Mouse (Mus musculus) retina, adult 2 months (tissue): ENCODE measurements around the gene Wdr18.
A peak's percentile ranks its signal among the peaks of the same experiment; 100 is the strongest.
"Not testable (repeated sequence)": the region's sequence is repeated elsewhere in the genome, so short reads cannot be mapped to it uniquely, and the experiment has no call there.

ENCODE experiments used
- DNase-seq: peaks from one replicate; pipeline ENCODE4 v3.0.0-alpha.2; 2012; ENCODE audit warnings: low read depth, low spot score

The Wdr18 gene

DNA sequence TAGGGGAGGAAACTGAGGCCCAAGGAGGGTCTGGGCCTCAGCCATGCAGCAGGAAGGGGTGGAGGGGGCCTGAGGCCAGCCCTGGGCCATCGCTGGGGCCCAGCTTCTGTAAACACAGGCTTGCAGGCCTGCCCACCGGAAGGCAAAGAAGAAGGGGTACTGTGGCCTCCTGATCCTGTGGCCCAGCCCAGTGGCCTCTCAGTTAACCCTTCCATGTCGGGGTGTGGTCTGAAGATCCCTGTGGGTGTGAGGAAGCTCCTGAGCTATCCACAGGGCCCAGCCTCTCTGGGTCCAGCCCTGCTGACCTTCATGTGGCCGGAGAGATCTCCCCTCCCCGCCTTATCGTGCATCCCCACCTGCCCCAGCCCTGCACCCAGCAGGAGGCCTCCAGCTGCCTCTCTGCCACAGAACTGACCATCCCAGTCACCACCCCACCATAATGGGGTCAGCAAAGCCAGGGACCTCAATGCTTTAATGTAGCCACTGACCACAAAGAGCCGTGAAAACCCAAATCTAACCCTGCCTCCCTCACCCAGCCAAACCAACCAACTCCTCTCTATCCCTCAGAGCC, 13.1 kb upstream of the Wdr18 start:
- no peak for DNase-seq

GRCm38 (mm10) chr10:79947502-79947901, 12.4 kb upstream of the Wdr18 start:
- no peak for DNase-seq

DNA sequence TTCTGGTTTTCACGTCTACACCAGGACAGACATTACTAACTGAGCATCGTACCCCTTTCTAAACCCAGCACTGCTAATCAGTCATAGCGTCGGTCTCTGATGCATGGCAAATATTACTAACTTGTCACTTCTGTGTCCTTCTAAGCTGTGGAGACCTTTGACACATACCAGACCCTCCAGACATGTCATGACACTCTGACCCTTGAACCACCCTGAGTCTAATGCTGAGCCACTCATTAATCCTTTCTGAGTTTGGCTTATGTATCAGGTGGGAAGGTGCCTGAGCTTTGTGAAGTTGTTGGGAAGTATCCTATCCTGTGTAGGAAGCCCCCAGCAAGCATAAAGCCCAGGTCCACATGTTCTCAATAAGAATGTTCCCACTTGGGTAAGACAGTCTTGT, 10.1 kb upstream of the Wdr18 start:
- no peak for DNase-seq

DNA sequence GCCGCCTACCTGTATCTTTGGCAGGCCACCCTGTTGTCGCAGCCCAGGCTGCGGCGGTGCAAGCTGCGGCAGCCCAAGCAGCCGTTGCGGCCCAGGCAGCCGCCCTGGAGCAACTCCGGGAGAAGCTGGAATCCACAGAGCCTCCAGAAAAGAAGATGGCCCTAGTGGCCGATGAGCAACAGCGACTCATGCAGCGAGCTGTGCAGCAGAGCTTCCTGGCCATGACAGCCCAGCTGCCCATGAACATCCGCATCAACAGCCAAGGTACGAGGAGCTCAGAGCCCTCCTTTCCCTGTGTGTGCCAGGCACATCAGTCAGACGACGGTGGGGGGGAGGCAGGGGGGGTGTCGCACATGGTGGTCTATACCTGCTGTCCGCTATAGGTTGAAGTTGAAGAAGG, 9.3 kb upstream of the Wdr18 start:
- no peak for DNase-seq

DNA sequence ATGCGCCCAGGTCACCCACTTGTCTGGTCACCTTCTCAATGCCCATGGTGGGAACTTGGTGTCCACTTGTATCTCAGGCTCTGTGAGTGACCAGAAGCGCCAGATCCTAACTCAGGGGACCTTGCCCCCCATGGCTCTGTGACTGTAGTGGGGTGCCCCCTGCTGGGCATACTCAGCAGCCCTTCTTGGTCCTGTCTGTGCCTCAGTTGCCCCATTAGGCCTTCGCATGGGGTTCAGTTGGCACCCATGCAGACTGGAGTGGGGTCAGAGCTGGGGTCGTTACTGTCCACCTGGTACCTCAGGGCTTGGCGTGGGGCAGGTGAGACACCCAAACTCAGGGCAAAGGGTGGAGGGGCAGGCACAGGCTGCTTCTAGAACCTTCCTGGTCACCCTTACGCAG, 6.0 kb upstream of the Wdr18 start:
- DNase-seq = no peak

DNA sequence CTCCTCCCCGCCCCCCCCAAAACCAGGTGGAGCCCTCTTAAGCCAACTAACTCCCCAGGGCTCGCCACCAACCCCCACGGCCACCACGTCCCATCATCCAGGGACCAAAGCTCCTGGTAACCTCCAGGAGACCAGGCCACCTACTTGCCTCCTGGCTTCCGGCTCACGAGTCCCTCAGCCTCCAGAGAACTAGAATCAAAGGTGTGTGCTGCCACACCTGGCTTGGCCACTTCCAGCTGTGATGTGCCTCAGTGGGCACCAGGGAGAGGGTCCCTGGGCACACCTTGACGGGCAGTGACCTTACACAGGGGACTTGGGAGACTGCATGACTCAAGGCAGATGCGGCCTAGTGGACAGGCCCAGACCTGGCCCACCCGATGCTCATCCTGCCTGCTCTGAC, 4.3 kb upstream of the Wdr18 start:
- no peak for DNase-seq

DNA sequence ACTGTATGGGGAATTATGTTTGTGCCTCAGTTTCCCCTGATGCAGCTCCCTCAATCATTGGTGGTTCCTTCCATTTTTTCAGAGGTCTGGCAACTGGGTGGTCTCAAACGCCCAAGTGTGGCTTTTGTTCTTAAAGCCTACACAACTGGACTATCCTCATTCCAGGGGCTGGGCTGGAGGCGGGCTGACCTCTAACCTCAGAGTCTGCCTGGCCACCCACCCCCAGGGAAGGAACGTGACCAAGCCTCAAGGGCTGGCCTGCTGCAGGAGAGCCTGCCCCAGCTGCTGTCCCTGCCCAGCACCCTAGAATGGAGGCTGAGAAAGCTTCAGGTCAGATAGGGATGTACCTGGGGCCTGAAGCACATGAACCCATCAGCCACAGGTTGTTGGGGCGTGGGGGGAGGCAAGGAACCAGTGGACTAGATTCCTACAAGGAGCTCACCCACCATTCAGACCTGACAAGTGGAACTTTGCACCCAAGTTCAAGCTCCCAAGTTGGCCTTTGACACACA, 3.3 kb upstream of the Wdr18 start:
- DNase-seq = no peak

GRCm38 (mm10) chr10:79958140-79958816, 1.7 kb upstream of the Wdr18 start:
- DNase-seq = peak; percentile 37

DNA sequence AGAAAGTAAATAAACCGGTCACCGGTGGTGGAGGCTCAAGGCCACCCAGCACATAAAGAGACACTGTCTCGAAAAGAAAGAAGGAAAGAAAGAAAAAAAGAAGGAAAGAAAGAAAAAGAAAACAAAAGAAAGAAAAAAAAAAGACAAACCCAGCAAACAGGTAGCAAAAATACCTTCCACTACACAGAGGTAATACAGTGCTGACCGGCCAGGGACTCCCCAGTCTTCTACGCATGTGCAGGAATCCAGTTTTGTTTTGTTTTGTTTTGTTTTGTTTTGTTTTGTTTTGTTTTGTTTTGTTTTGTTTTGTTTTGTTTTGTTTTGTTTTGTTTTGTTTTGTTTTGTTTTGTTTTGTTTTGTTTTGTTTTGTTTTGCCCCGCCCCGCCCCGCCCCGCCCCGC, 540 bp upstream of the Wdr18 start:
- DNase-seq = not testable (repeated sequence)

- no peak for DNase-seq
Observed at GRCm38 (mm10) chr10:79960671-79961294, 831 bp downstream of the Wdr18 start.

DNA sequence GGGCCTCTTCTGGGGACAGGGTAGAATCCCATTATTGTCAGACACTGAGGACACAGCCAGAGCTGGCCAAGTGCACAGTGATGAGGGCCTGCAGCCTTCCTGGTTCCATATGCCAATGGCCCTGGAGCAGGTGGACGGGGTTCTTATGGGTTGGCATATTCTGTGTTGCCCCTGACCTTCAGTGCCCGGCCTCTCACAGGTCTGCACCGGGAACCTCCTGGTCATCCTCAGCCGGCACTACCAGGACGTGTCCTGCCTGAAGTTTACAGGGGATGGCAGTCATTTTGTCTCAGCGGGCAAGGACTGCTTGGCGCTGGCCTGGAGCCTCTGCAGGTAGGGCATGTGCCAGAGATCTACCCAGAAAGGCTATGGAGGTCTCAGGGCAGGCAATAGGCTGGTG, 4.8 kb downstream of the Wdr18 start:
- no peak for DNase-seq

- DNase-seq = no peak
Observed at GRCm38 (mm10) chr10:79965325-79965724, 5.4 kb downstream of the Wdr18 start.

DNA sequence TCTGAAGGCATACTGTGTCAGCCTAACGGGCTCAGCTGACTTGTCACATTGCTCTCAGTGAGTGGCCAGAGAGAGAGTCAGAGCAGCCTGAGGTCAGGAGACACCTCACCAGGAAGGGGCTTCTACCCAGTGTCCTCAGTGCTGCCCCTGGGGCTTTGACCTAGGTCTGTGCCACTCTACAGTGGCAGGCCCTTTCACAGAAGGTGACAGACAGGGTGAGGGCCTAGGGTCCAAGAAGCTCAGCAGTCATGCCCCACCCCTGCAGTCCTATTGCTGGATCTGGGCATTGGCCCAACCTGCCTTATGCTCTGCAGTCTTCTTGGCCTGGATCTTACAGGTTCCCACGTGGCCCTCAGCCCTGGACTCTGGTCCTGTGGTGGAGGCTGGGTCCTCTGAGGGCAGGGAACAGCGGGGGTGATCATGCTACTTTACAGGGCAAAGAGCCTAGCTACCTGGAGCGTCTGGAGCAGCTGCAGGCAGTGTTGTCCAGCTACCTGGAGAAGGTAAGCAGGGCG, 7.0 kb downstream of the Wdr18 start:
- DNase-seq = no peak

DNA sequence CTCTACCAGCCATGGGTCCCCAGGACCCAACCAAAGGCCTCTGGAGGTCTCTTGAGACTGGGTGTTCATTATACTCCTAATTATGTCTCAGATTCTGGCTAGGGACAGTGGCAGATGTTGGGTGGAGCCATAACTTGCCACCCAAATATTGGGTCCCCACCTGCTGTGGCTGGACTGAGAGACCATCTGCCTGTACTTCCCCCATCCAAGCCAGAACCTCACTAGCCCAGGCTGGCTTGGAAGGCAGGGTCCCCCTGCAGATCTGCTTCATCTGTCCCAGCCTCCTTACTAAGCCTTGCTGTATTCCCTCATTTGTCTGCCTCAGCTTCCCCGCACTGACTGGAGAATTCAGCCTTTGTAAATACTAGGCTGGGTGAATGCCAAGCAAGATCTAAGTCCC, 8.2 kb downstream of the Wdr18 start:
- no peak for DNase-seq

DNA sequence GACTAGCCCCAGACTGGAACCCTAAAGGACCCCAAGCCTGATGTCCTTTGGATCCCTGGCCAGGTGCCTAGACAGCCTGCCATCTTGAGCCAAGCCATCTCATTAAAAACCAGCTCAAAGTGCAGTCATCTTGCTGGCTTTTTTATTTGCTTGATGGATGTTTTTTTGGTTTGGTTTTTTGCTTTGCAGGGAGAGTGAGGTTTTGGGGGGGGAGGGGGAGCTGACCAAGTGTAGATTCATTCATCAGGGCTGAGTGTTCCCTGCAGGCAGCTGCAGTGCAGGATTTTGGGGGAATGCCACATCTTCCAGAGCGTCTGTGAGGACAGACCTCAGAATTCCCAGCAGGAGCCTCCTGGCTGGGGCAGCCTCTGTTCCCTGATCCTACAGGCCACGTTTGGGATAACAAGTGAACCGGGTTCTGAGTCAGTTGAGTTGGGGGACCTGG, 9.2 kb downstream of the Wdr18 start:
- no peak for DNase-seq

GRCm38 (mm10) chr10:79970415-79971182, 10.6 kb downstream of the Wdr18 start, which contains the start of gene Grin3b:
Gene Grin3b (plus strand): TSS chr10:79970715.
- no peak for DNase-seq

DNA sequence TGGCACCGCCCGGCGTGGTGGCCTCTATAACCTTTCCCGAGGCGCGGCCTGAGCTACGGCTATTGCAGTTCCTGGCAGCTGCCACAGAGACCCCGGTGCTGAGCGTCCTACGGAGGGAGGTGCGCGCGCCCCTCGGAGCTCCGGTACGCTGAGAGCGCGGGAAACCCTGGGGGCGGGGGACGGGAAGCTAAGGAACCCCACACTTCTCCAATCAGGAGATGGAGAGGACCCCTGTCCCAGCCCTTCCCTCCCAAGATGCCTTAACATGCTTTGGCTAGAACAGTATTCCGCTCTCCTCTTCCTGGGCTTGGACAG, 11.2 kb downstream of the Wdr18 start:
- DNase-seq = no peak

- DNase-seq = no peak
Observed at GRCm38 (mm10) chr10:79972831-79973230, 12.9 kb downstream of the Wdr18 start.

DNA sequence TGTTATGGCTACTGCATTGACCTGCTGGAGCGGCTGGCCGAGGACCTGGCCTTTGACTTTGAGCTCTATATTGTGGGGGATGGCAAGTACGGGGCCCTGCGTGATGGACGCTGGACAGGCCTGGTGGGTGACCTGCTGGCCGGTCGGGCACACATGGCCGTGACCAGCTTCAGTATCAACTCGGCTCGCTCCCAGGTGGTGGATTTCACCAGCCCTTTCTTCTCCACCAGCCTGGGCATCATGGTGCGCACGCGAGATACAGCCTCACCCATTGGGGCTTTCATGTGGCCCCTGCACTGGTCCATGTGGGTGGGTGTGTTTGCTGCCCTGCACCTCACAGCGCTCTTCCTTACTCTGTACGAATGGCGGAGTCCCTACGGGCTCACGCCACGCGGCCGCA, 14.1 kb downstream of the Wdr18 start:
- DNase-seq = no peak

DNA sequence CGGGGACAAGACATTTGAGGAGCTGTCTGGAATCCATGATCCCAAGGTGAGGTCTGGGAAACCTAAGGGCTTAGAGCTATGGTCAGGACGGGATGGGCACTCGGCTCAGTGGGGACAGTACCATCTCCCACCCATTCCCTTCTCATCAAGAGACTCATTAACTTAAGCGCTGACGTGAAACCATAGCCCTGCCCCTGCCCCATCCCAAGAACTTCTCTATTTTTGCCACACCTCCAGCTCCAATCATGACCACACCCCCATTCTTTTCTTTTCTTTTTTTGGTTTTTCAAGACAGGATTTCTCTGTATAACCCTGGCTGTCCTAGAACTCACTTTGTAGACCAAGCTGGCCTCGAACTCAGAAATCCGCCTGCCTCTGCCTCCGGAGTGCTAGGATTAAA, 14.7 kb downstream of the Wdr18 start:
- no peak for DNase-seq

DNA sequence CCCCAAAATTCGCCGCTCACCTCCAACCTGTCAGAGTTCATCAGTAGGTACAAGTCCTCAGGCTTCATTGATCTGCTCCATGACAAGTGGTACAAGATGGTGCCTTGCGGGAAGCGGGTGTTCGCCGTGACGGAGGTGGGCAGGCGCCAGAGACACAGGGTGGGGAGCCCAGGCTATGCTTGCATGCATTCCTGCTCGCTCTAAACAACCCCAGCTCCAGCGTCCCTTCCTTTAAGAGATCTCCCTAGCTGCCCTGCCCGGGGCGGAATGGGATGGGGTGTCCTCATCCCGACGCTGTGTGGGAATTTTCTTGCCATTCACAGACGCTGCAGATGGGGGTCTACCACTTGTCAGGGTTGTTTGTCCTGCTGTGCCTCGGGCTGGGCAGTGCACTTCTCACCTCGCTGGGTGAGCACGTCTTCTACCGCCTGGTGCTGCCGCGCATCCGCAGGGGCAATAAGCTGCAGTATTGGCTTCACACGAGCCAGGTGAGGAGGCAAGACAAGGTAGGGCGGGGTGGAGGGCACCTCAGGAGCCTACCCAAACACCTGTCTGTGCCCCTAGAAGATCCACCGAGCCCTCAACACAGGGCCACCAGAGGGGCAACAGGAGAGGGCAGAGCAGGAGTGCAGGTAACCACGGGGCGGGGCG, 16.2 kb downstream of the Wdr18 start:
- DNase-seq = no peak

DNA sequence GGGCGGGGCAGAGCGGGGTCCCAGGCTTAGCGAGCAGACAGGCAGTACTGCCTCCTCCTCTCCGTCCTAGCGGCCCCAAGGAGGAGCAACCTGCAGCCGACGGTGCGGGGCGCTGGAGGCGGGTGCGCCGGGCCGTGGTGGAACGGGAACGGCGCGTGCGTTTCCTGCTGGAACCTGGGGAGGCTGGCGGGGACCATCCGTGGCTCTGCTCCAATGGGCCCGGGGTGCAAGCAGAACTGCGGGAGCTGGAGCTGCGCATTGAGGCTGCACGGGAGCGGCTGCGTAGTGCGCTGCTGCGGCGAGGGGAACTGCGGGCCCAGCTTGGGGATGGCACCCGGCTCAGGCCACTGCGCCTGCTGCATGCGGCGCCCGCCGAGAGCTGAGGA, 16.8 kb downstream of the Wdr18 start:
- DNase-seq = no peak
